Mouse (Mus musculus) lung, embryonic 16.5 days (tissue): ENCODE measurements at regions not wholly inside any gene's neighbourhood (a gene's known extent, or its start where the extent isn't known, plus 50 kb on each side); places are given as distances from the start of the nearest gene placed in this dataset.

Experiments
- ATAC-seq: fragments of 200-750 bp; cut with Nextera tagmentation; 2 replicates; pipeline ENCODE4 v1.8.0; 2017; ENCODE audit warnings: low read depth, mild to moderate bottlenecking, moderate library complexity
- H3K27ac ChIP-seq: fragments of 300-500 bp; sonication (generic); 2 replicates; pipeline ENCODE4 v1.5.1; 2014; ENCODE audit warnings: mild to moderate bottlenecking, control low read depth, low read length
- H3K27me3 ChIP-seq: fragments of 300-500 bp; sonication (generic); 2 replicates; pipeline ENCODE4 v1.6.1; 2014; ENCODE audit warnings: low read depth, low read length, mixed read lengths; ENCODE audit not compliant: control insufficient read depth, insufficient read depth
- H3K36me3 ChIP-seq: fragments of 300-500 bp; sonication (generic); 2 replicates; pipeline ENCODE4 v1.6.1; 2014; ENCODE audit warnings: low read length; ENCODE audit not compliant: control insufficient read depth, insufficient read depth
- H3K4me1 ChIP-seq: fragments of 300-500 bp; sonication (generic); replicated peaks from 2 replicates; pipeline ENCODE4 v1.6.1; 2014; ENCODE audit warnings: low read length, mixed read lengths; ENCODE audit not compliant: control insufficient read depth, insufficient read depth
- H3K4me2 ChIP-seq: fragments of 300-500 bp; sonication (generic); 2 replicates; pipeline ENCODE4 v1.6.1; 2014; ENCODE audit warnings: low read depth, low read length, control low read depth
- H3K4me3 ChIP-seq: fragments of 300-500 bp; sonication (generic); 2 replicates; pipeline ENCODE4 v1.5.1; 2014; ENCODE audit warnings: mild to moderate bottlenecking, low read length, control low read depth
- H3K9ac ChIP-seq: fragments of 300-500 bp; sonication (generic); 2 replicates; pipeline ENCODE4 v1.6.1; 2014; ENCODE audit warnings: low read length, control low read depth
- H3K9me3 ChIP-seq: fragments of 300-500 bp; sonication (generic); 2 replicates; pipeline ENCODE4 v1.6.1; 2016; ENCODE audit warnings: low read length; ENCODE audit not compliant: control insufficient read depth
- WGBS: fragments of 180-500 bp; shearing (Covaris S2); extraction: QIAGEN DNeasy Blood & Tissue Kit; methylation state at CpG from one replicate; pipeline ENCODE4 v1.1.7; 2014; 5-methylcytosine and 5-hydroxymethylcytosine counted together

DNA sequence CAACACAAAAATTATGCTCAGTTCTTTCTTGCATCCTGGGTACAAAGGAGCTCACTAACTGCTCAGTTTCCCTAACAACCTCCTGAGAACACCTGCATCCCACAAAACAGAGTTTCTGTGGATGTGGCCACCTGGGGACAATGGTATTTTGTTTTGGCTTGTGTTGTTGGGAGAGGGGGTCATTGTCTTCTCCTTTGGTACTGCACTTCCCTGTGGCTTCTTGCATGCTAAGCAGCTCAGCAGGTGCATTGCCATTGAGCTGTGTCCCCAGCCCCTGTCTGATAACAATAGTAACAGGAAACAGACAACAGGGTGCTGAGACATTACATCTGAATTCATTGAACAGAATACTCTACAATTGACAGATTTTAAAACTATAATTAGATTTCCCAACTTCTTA lies 151.6 kb upstream of the Gcfc2 start:
- H3K36me3 ChIP-seq, result no peaks in the 10 kb centered on the region
- ATAC-seq, result no peak

DNA sequence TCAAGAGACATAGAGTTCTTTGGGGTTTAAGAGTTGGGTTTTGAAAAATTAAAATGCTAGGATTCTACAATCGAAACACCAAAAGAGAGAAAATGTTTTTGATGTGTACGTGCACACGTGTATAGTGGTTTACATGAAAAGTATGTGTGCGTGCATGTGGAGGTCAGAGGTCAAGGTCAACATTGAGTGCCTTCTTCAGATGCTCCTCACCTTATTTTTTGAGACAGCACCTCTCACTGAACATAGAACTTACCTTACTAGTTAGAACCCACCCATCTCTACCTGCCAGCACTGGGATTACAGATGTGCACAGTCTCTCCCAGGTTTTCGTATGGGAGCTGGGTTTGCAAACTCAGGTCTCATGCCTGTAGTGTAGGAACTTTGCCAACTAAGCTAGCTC lies 141.3 kb upstream of the Gcfc2 start:
- no peak overlapping the region for H3K9ac ChIP-seq
- no peak for ATAC-seq
- H3K27ac ChIP-seq, result no peak overlapping the region
- H3K4me2 ChIP-seq, result no peak overlapping the region
- no peaks in the 10 kb centered on the region for H3K36me3 ChIP-seq
- no peaks in the 10 kb centered on the region for H3K9me3 ChIP-seq
- H3K27me3 ChIP-seq, result no peaks in the 10 kb centered on the region
- no peaks in the 10 kb centered on the region for H3K4me1 ChIP-seq
- 84% methylated on average over 5 of the region's 5 CpGs for WGBS
- H3K4me3 ChIP-seq, result no peak overlapping the region

More for the DNA sequence above, 151.6 kb upstream of the Gcfc2 start:
- Histone ChIP-seq H3K4me1 (no peaks in the 10 kb centered on the region), H3K9me3 (no peaks in the 10 kb centered on the region), H3K4me2 (no peak overlapping the region), H3K27ac (no peak overlapping the region), H3K4me3 (no peak overlapping the region), H3K27me3 (no peaks in the 10 kb centered on the region), H3K9ac (no peak overlapping the region)

DNA sequence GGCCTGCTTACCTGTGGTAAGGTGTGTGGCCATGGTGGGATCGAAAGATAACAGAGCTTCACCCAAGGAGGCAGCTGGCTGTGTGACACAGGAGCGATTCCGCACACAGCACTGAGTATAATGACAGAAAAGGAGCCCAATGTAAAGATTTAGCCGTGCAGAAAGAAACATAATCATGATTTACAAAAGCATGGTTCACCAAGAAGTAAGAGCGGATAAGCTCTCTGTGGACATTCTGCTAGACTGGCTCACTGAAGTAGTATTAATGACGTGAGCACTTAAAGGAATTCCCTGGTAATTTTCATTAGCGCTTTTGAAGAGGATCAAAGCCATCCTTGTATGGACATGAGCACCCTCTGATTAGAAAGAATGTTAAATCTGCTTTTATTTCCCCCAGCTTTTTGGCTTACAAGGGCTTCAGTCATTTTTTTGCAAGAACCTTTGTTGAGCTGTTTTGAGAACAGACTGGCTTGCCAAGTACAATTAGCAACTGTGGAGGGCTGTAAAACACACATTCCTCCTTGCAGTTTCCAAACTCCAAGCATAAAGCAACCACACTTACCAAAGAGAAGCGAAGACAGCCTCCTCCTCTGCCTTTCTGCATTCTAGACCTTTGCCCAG lies 140.5 kb upstream of the Gcfc2 start:
- H3K9ac ChIP-seq, result no peak overlapping the region
- no peak overlapping the region for H3K27ac ChIP-seq
- no peaks in the 10 kb centered on the region for H3K27me3 ChIP-seq
- ATAC-seq, result no peak
- H3K4me3 ChIP-seq, result no peak overlapping the region
- H3K4me1 ChIP-seq, result no peaks in the 10 kb centered on the region
- H3K9me3 ChIP-seq, result no peaks in the 10 kb centered on the region
- no peaks in the 10 kb centered on the region for H3K36me3 ChIP-seq
- no peak overlapping the region for H3K4me2 ChIP-seq
- 68% methylated on average over 8 of the region's 8 CpGs for WGBS

DNA sequence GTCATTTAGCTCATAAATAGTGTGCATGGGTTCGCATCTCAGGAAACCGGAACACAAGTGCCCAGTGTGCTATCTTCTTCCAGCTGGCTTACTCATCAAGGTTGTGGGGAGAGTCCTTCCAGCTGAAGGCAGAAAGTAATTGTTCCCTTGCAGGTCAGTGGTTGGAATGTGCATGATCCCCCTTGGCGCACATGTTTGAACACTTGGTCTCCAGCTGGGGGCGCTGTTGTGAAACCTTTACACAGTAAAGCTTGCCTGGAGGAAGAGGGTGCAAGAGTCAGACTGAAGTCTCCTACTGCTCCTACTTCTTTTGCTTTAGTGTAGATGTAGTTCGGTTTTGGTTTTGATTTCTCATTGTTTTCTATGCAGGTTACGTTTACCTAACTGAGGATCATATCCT lies 128.2 kb upstream of the Gcfc2 start:
- H3K27ac ChIP-seq, result no peak overlapping the region
- no peak overlapping the region for H3K4me2 ChIP-seq
- no peak overlapping the region for H3K4me3 ChIP-seq
- no peak for ATAC-seq
- H3K36me3 ChIP-seq, result no peaks in the 10 kb centered on the region
- no peaks in the 10 kb centered on the region for H3K4me1 ChIP-seq
- no peaks in the 10 kb centered on the region for H3K27me3 ChIP-seq
- no peak overlapping the region for H3K9ac ChIP-seq
- no peaks in the 10 kb centered on the region for H3K9me3 ChIP-seq
- WGBS, result 81% methylated on average over 6 of the region's 6 CpGs

DNA sequence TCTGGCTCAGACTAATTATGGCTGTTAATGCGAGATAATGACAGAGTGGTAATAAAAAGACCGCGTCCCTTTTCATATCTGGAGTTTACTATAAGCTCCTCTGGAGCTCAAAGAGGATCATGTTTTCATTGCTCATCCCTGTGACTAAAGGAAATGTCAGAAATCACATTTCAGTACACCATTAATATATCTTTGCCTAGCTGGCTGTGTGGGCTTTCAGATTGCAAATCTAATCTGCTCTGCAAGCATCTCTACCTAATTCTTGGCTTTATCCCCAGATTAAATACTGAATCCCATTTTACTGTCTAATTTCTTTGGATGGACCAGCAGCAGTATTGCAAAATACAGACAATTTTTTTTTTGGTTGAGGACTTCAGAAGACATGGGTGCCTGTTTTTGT lies 122.6 kb upstream of the Gcfc2 start:
- 79% methylated on average over 3 of the region's 3 CpGs for WGBS
- no peaks in the 10 kb centered on the region; the same call in 1 of the 2 replicates for H3K9me3 ChIP-seq
- no peak overlapping the region for H3K9ac ChIP-seq
- no peak for ATAC-seq
- no peaks in the 10 kb centered on the region for H3K36me3 ChIP-seq
- no peaks in the 10 kb centered on the region for H3K27me3 ChIP-seq
- H3K4me1 ChIP-seq, result no peaks in the 10 kb centered on the region
- H3K4me3 ChIP-seq, result no peak overlapping the region
- no peak overlapping the region for H3K27ac ChIP-seq
- no peak overlapping the region for H3K4me2 ChIP-seq

DNA sequence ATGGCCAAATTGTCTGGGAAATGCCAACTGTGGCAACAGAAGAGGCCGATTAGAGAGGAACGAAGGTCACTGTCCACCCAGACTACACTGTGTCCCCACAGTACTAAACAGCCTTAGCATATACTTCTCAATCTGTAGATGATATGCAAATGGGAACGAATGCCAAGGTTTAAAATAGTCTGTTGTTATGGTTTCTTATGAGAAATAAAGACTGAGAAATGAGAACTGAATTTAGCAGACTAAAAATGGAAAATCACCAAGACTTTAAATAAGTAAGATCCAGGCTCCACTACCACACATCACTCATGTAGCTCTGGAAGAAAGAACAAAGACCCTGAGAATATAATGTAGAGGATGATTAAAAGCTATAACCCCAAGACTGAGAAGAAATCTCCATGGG lies 121.7 kb upstream of the Gcfc2 start:
- WGBS, result 73% methylated on average over 3 of the region's 3 CpGs
- Histone ChIP-seq H3K9me3 (no peaks in the 10 kb centered on the region; the same call in 1 of the 2 replicates), H3K4me1 (no peaks in the 10 kb centered on the region)

DNA sequence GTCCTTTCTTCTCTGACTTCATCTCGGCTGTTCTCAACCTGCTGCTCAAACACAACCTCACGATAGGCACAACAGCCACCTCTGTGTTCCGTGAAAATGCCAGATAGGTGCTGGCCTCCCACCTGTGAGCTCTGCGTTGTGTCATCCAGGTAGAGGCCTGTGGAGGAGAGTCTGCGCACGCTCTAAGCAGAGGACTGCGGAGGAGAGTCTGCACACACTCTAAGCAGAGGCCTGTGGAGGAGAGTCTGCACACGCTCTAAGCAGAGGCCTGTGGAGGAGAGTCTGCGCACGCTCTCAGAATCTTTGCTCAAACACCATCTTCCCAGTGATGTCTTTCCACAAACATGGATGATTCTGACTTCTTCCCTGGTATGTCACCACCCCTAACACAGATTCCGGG lies 117.5 kb upstream of the Gcfc2 start:
- no peak overlapping the region for H3K27ac ChIP-seq
- H3K36me3 ChIP-seq, result no peaks in the 10 kb centered on the region
- H3K9me3 ChIP-seq, result no peaks in the 10 kb centered on the region; the same call in 1 of the 2 replicates
- H3K27me3 ChIP-seq, result no peaks in the 10 kb centered on the region
- no peaks in the 10 kb centered on the region for H3K4me1 ChIP-seq
- no peak overlapping the region for H3K9ac ChIP-seq
- H3K4me2 ChIP-seq, result no peak overlapping the region
- ATAC-seq, result no peak
- no peak overlapping the region for H3K4me3 ChIP-seq
- WGBS, result 88% methylated on average over 11 of the region's 11 CpGs

More for the DNA sequence above, 121.7 kb upstream of the Gcfc2 start:
- no peak for ATAC-seq
- Histone ChIP-seq H3K27me3 (no peaks in the 10 kb centered on the region), H3K27ac (no peak overlapping the region), H3K4me3 (no peak overlapping the region), H3K4me2 (no peak overlapping the region), H3K9ac (no peak overlapping the region), H3K36me3 (no peaks in the 10 kb centered on the region)

DNA sequence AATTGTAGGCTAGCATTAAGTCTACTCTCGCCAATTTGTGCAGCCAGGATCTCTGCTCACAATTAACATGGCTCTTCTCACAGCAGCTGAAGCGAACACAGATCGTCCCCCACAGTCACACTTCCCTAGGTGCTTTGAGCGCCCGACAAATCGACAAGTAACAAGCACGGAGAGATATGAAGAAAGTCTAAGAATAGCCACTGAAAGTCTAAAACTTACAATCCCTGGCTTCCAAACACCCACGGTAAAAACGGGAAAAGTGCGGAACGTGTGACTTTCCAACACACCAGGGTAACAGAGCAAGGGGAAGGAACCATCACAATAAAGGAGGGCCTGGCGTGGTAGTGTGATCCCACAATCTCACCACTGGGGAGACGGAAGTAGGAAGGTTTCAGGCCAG lies 114.8 kb upstream of the Gcfc2 start:
- 91% methylated on average over 13 of the region's 13 CpGs for WGBS
- Histone ChIP-seq H3K36me3 (no peaks in the 10 kb centered on the region), H3K27me3 (no peaks in the 10 kb centered on the region), H3K4me2 (no peak overlapping the region), H3K4me1 (no peaks in the 10 kb centered on the region), H3K9me3 (no peaks in the 10 kb centered on the region), H3K9ac (no peak overlapping the region), H3K4me3 (no peak overlapping the region), H3K27ac (no peak overlapping the region)
- no peak for ATAC-seq

DNA sequence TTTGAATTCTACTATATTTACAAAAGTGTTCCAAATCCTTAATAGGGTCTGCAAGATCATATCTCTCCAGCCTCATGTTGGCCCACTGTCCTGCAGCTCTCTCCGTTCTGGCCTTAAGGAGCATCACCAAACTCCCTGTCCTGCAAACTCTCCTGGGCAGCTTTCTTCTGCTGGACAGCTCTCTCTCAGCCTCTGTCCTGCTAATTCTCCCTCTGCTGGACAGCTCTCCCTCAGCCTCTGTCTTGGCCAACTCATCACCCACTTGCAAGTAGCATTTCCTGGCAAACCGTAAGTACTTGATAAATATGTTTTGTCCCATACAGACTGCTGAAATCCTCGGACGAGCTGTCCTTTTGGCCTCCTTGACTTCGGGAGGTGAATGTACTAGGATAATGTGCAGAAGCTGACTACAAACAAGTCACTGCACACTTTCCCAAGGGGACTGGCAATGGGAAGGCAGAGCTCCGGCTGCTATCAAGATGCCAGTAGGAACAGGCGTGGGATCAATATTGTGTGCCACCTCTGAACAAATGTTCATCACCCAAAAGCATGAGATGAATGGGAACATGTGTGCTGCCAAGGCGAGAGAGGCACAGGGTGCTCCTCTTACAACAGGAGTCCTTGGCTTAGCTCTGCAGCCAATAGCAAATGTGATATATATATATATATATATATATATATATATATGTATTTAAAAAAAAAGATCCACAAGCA lies 108.1 kb upstream of the Gcfc2 start:
- no peaks in the 10 kb centered on the region for H3K9me3 ChIP-seq
- no peak overlapping the region for H3K9ac ChIP-seq
- no peak for ATAC-seq
- H3K4me3 ChIP-seq, result no peak overlapping the region
- no peak overlapping the region for H3K4me2 ChIP-seq
- H3K27me3 ChIP-seq, result no peaks in the 10 kb centered on the region
- no peaks in the 10 kb centered on the region for H3K4me1 ChIP-seq
- H3K27ac ChIP-seq, result no peak overlapping the region
- H3K36me3 ChIP-seq, result no peaks in the 10 kb centered on the region
- WGBS, result 65% methylated on average over 8 of the region's 8 CpGs
